Mouse (Mus musculus): Measurements from ENCODE around the gene Sap18. TPM values are rescaled to one million over a fixed set of nuclear protein-coding genes. Genes with fewer than 3 reads are reported as not detected.
A peak's percentile ranks its signal among the peaks of the same experiment; 100 is the strongest.
"Not testable (repeated sequence)": the region's sequence is repeated elsewhere in the genome, so short reads cannot be mapped to it uniquely, and the experiment has no call there.

Gene Sap18
- 10 to 100 TPM in 25 of 26 experiments, 1 to 10 TPM in 1; 8.1 to 54.9 (median 28.0) TPM for total RNA-seq (2018; cell fraction: chromatin; rRNA removed)
- total RNA-seq (2018; cell fraction: cytosol; rRNA removed): 10 to 100 TPM; 32.9 to 80.1 (median 47.9) TPM
- total RNA-seq (2018; cell fraction: nucleus; rRNA removed): 10 to 100 TPM; 12.8 to 45.1 (median 24.0) TPM
- polyA plus RNA-seq (2018): 52.1 to 90.3 TPM (median 73.7 TPM) in 3 replicates

- WGBS (ENCODE audit: missing documents): under 1% methylated on average over 79 of the region's 99 CpGs
- Histone ChIP-seq H3K27ac (peak within 1 kb of the TSS; percentile 35), H3K4me3 (ENCODE audit: inconsistent target) (peak within 1 kb of the TSS; percentile 85), H3K79me2 (ENCODE audit: inconsistent target) (peaks cover 46% of the 10 kb centered on the region), H3K36me3 (ENCODE audit: inconsistent target) (peaks cover 9% of the 10 kb centered on the region; the same call in 1 of the 2 replicates)
These were observed at the start of gene Sap18 for GRCm38 (mm10) chr14:57797991-57798931. Sap18 (plus strand) TSS chr14:57798180.

GRCm38 (mm10) chr14:57749501-57749900 is 48.5 kb upstream of the Sap18 start:
- WGBS (ENCODE audit: missing documents): 86% methylated on average over 2 of the region's 2 CpGs
- no peak overlapping the region for H3K27ac ChIP-seq
- H3K4me3 ChIP-seq (ENCODE audit: inconsistent target): no peak overlapping the region
- H3K79me2 ChIP-seq (ENCODE audit: inconsistent target): peaks cover 6% of the 10 kb centered on the region
- no peaks in the 10 kb centered on the region for H3K36me3 ChIP-seq (ENCODE audit: inconsistent target)

GRCm38 (mm10) chr14:57751006-57751405 is 47.0 kb upstream of the Sap18 start:
- not testable (repeated sequence) for H3K4me3 ChIP-seq (ENCODE audit: inconsistent target); H3K27ac ChIP-seq; H3K36me3 ChIP-seq (ENCODE audit: inconsistent target); H3K79me2 ChIP-seq (ENCODE audit: inconsistent target)

GRCm38 (mm10) chr14:57753351-57753992 is 44.5 kb upstream of the Sap18 start:
- WGBS (ENCODE audit: missing documents): 84% methylated on average over 9 of the region's 9 CpGs
- H3K79me2 ChIP-seq (ENCODE audit: inconsistent target): no peaks in the 10 kb centered on the region
- no peak overlapping the region for H3K4me3 ChIP-seq (ENCODE audit: inconsistent target)
- H3K36me3 ChIP-seq (ENCODE audit: inconsistent target): no peaks in the 10 kb centered on the region
- H3K27ac ChIP-seq: no peak overlapping the region

- Histone ChIP-seq H3K36me3 (ENCODE audit: inconsistent target) (no peaks in the 10 kb centered on the region), H3K4me3 (ENCODE audit: inconsistent target) (no peak overlapping the region), H3K27ac (no peak overlapping the region), H3K79me2 (ENCODE audit: inconsistent target) (no peaks in the 10 kb centered on the region)
- WGBS (ENCODE audit: missing documents): 96% methylated on average over 2 of the region's 2 CpGs
These were observed 42.3 kb upstream of the Sap18 start for GRCm38 (mm10) chr14:57755661-57756060.

GRCm38 (mm10) chr14:57756094-57756493 is 41.9 kb upstream of the Sap18 start:
- 38% methylated on average over 4 of the region's 4 CpGs for WGBS (ENCODE audit: missing documents)
- Histone ChIP-seq H3K79me2 (ENCODE audit: inconsistent target) (no peaks in the 10 kb centered on the region), H3K4me3 (ENCODE audit: inconsistent target) (no peak overlapping the region), H3K36me3 (ENCODE audit: inconsistent target) (no peaks in the 10 kb centered on the region), H3K27ac (no peak overlapping the region)

GRCm38 (mm10) chr14:57758237-57758636 is 39.7 kb upstream of the Sap18 start, which contains the start of gene Lats2:
Lats2 (minus strand) TSS chr14:57758388.
- H3K36me3 ChIP-seq (ENCODE audit: inconsistent target): no peaks in the 10 kb centered on the region
- H3K27ac ChIP-seq: no peak within 1 kb of the TSS
- H3K79me2 ChIP-seq (ENCODE audit: inconsistent target): no peaks in the 10 kb centered on the region
- 98% methylated on average over 4 of the region's 4 CpGs for WGBS (ENCODE audit: missing documents)
- no peak within 1 kb of the TSS for H3K4me3 ChIP-seq (ENCODE audit: inconsistent target)

GRCm38 (mm10) chr14:57760447-57761412 is 37.2 kb upstream of the Sap18 start:
- WGBS (ENCODE audit: missing documents): 92% methylated on average over 10 of the region's 10 CpGs
- no peaks in the 10 kb centered on the region for H3K36me3 ChIP-seq (ENCODE audit: inconsistent target)
- H3K79me2 ChIP-seq (ENCODE audit: inconsistent target): no peaks in the 10 kb centered on the region
- H3K4me3 ChIP-seq (ENCODE audit: inconsistent target): no peak overlapping the region
- H3K27ac ChIP-seq: no peak overlapping the region

- Histone ChIP-seq H3K79me2 (ENCODE audit: inconsistent target) (no peaks in the 10 kb centered on the region), H3K4me3 (ENCODE audit: inconsistent target) (no peak overlapping the region), H3K36me3 (ENCODE audit: inconsistent target) (no peaks in the 10 kb centered on the region), H3K27ac (no peak overlapping the region)
- WGBS (ENCODE audit: missing documents): 38% methylated on average over 5 of the region's 5 CpGs
These were observed 28.9 kb upstream of the Sap18 start for GRCm38 (mm10) chr14:57769102-57769501.

- Histone ChIP-seq H3K27ac (no peak overlapping the region), H3K36me3 (ENCODE audit: inconsistent target) (no peaks in the 10 kb centered on the region), H3K4me3 (ENCODE audit: inconsistent target) (no peak overlapping the region), H3K79me2 (ENCODE audit: inconsistent target) (no peaks in the 10 kb centered on the region)
- whole genome bisulfite sequencing (ENCODE audit: missing documents): 37% methylated on average over 6 of the region's 6 CpGs
These were observed 25.7 kb upstream of the Sap18 start for GRCm38 (mm10) chr14:57772157-57772815.

- H3K4me3 ChIP-seq (ENCODE audit: inconsistent target): no peak overlapping the region
- H3K79me2 ChIP-seq (ENCODE audit: inconsistent target): no peaks in the 10 kb centered on the region
- no peaks in the 10 kb centered on the region for H3K36me3 ChIP-seq (ENCODE audit: inconsistent target)
- WGBS (ENCODE audit: missing documents): 95% methylated on average over 4 of the region's 4 CpGs
- no peak overlapping the region for H3K27ac ChIP-seq
These were observed 10.6 kb upstream of the Sap18 start for GRCm38 (mm10) chr14:57787406-57787805.

GRCm38 (mm10) chr14:57789311-57789710 is 8.7 kb upstream of the Sap18 start:
- Histone ChIP-seq H3K79me2 (ENCODE audit: inconsistent target) (no peaks in the 10 kb centered on the region), H3K36me3 (ENCODE audit: inconsistent target) (no peaks in the 10 kb centered on the region), H3K4me3 (ENCODE audit: inconsistent target) (no peak overlapping the region), H3K27ac (no peak overlapping the region)
- WGBS (ENCODE audit: missing documents): 84% methylated on average over 2 of the region's 2 CpGs

- no peak overlapping the region for H3K4me3 ChIP-seq (ENCODE audit: inconsistent target)
- WGBS (ENCODE audit: missing documents): 89% methylated on average over 9 of the region's 9 CpGs
- no peak overlapping the region for H3K27ac ChIP-seq
- H3K36me3 ChIP-seq (ENCODE audit: inconsistent target): no peaks in the 10 kb centered on the region
- H3K79me2 ChIP-seq (ENCODE audit: inconsistent target): no peaks in the 10 kb centered on the region
These were observed 8.2 kb upstream of the Sap18 start for GRCm38 (mm10) chr14:57789759-57790158.
